Mouse (Mus musculus) midbrain, postnatal 0 days (tissue): ENCODE measurements at regions not wholly inside any gene's neighbourhood (a gene's known extent, or its start where the extent isn't known, plus 50 kb on each side); places are given as distances from the start of the nearest gene placed in this dataset.

Experiments used
- ATAC-seq: fragments of 200-750 bp; cut with Nextera tagmentation; 2 replicates; pipeline ENCODE4 v1.8.0; 2017; ENCODE audit warnings: moderate number of reproducible peaks, mild to moderate bottlenecking, moderate TSS enrichment, moderate library complexity; ENCODE audit not compliant: low FRiP score
- DNase-seq: peaks from one replicate; pipeline ENCODE4 v3.0.0-alpha.2; 2015; ENCODE audit warnings: low spot score
- H3K27ac ChIP-seq: fragments of 300-500 bp; sonication (generic); 2 replicates; pipeline ENCODE4 v1.5.1; 2014; ENCODE audit warnings: low read depth, mild to moderate bottlenecking, low read length, mixed read lengths
- H3K27me3 ChIP-seq: fragments of 300-500 bp; sonication (generic); 2 replicates; pipeline ENCODE4 v1.6.1; 2014; ENCODE audit warnings: low read length, control low read depth, mixed read lengths; ENCODE audit not compliant: insufficient read depth
- H3K36me3 ChIP-seq: fragments of 300-500 bp; sonication (generic); 2 replicates; pipeline ENCODE4 v1.6.1; 2014; ENCODE audit warnings: low read length, control low read depth, mixed read lengths; ENCODE audit not compliant: insufficient read depth
- H3K4me1 ChIP-seq: fragments of 300-500 bp; sonication (generic); 2 replicates; pipeline ENCODE4 v1.6.1; 2014; ENCODE audit warnings: mild to moderate bottlenecking, control low read depth, antibody characterized with exemption, low read length, mixed read lengths; ENCODE audit not compliant: insufficient read depth
- H3K4me2 ChIP-seq: fragments of 300-500 bp; sonication (generic); 2 replicates; pipeline ENCODE4 v1.6.1; 2014; ENCODE audit warnings: low read depth, mild to moderate bottlenecking, low read length, mixed read lengths; ENCODE audit not compliant: poor library complexity, severe bottlenecking
- H3K4me3 ChIP-seq: fragments of 300-500 bp; sonication (generic); 2 replicates; pipeline ENCODE4 v1.5.1; 2014; ENCODE audit warnings: low read depth, mild to moderate bottlenecking, low read length, moderate library complexity
- H3K9ac ChIP-seq: fragments of 300-500 bp; sonication (generic); replicated peaks from 2 replicates; pipeline ENCODE4 v1.6.1; 2014; ENCODE audit warnings: mild to moderate bottlenecking, low read length, moderate library complexity, mixed read lengths; ENCODE audit not compliant: poor library complexity, severe bottlenecking
- H3K9me3 ChIP-seq: fragments of 300-500 bp; sonication (generic); 2 replicates; pipeline ENCODE4 v1.6.1; 2016; ENCODE audit warnings: low read length, control low read depth
- CTCF ChIP-seq: IDR thresholded peaks from 2 replicates; pipeline ENCODE4 v1.5.1; 2016; ENCODE audit warnings: antibody characterized with exemption, mild to moderate bottlenecking
- WGBS: fragments of 180-500 bp; shearing (Covaris S2); extraction: QIAGEN DNeasy Blood & Tissue Kit; methylation state at CpG from one replicate; pipeline ENCODE4 v1.1.7; 2014; 5-methylcytosine and 5-hydroxymethylcytosine counted together

GRCm38 (mm10) chr1:144330365-144331050 lies 81.5 kb upstream of the Rgs1 start:
- H3K4me3 ChIP-seq = no peak overlapping the region
- no peaks in the 10 kb centered on the region for H3K4me1 ChIP-seq
- H3K36me3 ChIP-seq = no peaks in the 10 kb centered on the region
- H3K9me3 ChIP-seq = no peaks in the 10 kb centered on the region
- 84% methylated on average over 8 of the region's 8 CpGs for WGBS
- H3K27ac ChIP-seq = no peak overlapping the region
- DNase-seq = no peak
- H3K4me2 ChIP-seq = no peak overlapping the region
- no peak overlapping the region for H3K9ac ChIP-seq
- no peak for ATAC-seq
- no peaks in the 10 kb centered on the region for H3K27me3 ChIP-seq
- TF ChIP-seq CTCF = no peak

- Histone ChIP-seq H3K4me1 (no peaks in the 10 kb centered on the region), H3K27ac (no peak overlapping the region), H3K4me3 (no peak overlapping the region), H3K36me3 (no peaks in the 10 kb centered on the region), H3K9ac (no peak overlapping the region), H3K4me2 (no peak overlapping the region), H3K9me3 (no peaks in the 10 kb centered on the region), H3K27me3 (no peaks in the 10 kb centered on the region)
- DNase-seq (no peak), ATAC-seq (no peak)
- 88% methylated on average over 6 of the region's 6 CpGs for WGBS
- TF ChIP-seq CTCF = no peak
These were observed 70.4 kb upstream of the Rgs1 start for GRCm38 (mm10) chr1:144319406-144319805.

- H3K4me2 ChIP-seq = no peak overlapping the region
- H3K36me3 ChIP-seq = no peaks in the 10 kb centered on the region
- no peak for ATAC-seq
- TF ChIP-seq CTCF = no peak
- no peaks in the 10 kb centered on the region for H3K4me1 ChIP-seq
- no peaks in the 10 kb centered on the region for H3K27me3 ChIP-seq
- no peak overlapping the region for H3K9ac ChIP-seq
- DNase-seq = no peak
- no peak overlapping the region for H3K27ac ChIP-seq
- no peak overlapping the region for H3K4me3 ChIP-seq
- H3K9me3 ChIP-seq = no peaks in the 10 kb centered on the region
- WGBS = 79% methylated on average over 1 of the region's 1 CpGs
These were observed 69.2 kb upstream of the Rgs1 start for GRCm38 (mm10) chr1:144318289-144318688.

GRCm38 (mm10) chr1:144317560-144317959 lies 68.5 kb upstream of the Rgs1 start:
- no peaks in the 10 kb centered on the region for H3K36me3 ChIP-seq
- DNase-seq (no peak), ATAC-seq (no peak)
- WGBS = 91% methylated on average over 3 of the region's 3 CpGs
- no peak overlapping the region for H3K9ac ChIP-seq
- H3K4me1 ChIP-seq = no peaks in the 10 kb centered on the region
- H3K4me3 ChIP-seq = no peak overlapping the region
- no peaks in the 10 kb centered on the region for H3K9me3 ChIP-seq
- H3K4me2 ChIP-seq = no peak overlapping the region
- no peaks in the 10 kb centered on the region for H3K27me3 ChIP-seq
- TF ChIP-seq CTCF = no peak
- no peak overlapping the region for H3K27ac ChIP-seq

GRCm38 (mm10) chr1:144316251-144316650 lies 67.2 kb upstream of the Rgs1 start:
- H3K27me3 ChIP-seq = no peaks in the 10 kb centered on the region
- H3K4me2 ChIP-seq = no peak overlapping the region
- 92% methylated on average over 2 of the region's 2 CpGs for WGBS

GRCm38 (mm10) chr1:144314382-144314781 lies 65.3 kb upstream of the Rgs1 start:
- no peaks in the 10 kb centered on the region for H3K9me3 ChIP-seq
- H3K4me1 ChIP-seq = no peaks in the 10 kb centered on the region
- 85% methylated on average over 2 of the region's 2 CpGs for WGBS
- DNase-seq (no peak), ATAC-seq (no peak)
- H3K4me2 ChIP-seq = no peak overlapping the region
- H3K27ac ChIP-seq = no peak overlapping the region
- H3K4me3 ChIP-seq = no peak overlapping the region
- no peaks in the 10 kb centered on the region for H3K27me3 ChIP-seq
- H3K36me3 ChIP-seq = no peaks in the 10 kb centered on the region
- no peak overlapping the region for H3K9ac ChIP-seq
- TF ChIP-seq CTCF = no peak

More at GRCm38 (mm10) chr1:144316251-144316650, 67.2 kb upstream of the Rgs1 start:
- Histone ChIP-seq H3K27ac (no peak overlapping the region), H3K9me3 (no peaks in the 10 kb centered on the region), H3K4me1 (no peaks in the 10 kb centered on the region), H3K9ac (no peak overlapping the region), H3K36me3 (no peaks in the 10 kb centered on the region), H3K4me3 (no peak overlapping the region)
- no peak for TF ChIP-seq CTCF
- DNase-seq (no peak), ATAC-seq (no peak)
